Mouse (Mus musculus) left cerebral cortex, adult 9 months (tissue): Measurements from ENCODE around the gene Babam2.

Experiments used
- DNase-seq, 2 experiments: peaks; one replicate each; pipeline ENCODE4 v3.0.0; 2022; ENCODE audit warnings: low spot score in 2 of 2

The Babam2 gene

GRCm38 (mm10) chr5:31697644-31698296, at the start of gene Babam2:
Babam2 (plus strand) TSS chr5:31697684.
- peak; percentile 69 to 89 for DNase-seq

- no peak for DNase-seq
Measured at GRCm38 (mm10) chr5:31650518-31651288, 46.8 kb upstream of the Babam2 start.

GRCm38 (mm10) chr5:31655688-31656190, 41.7 kb upstream of the Babam2 start:
- DNase-seq, result no peak

GRCm38 (mm10) chr5:31666176-31666575, 31.3 kb upstream of the Babam2 start:
- no peak for DNase-seq

GRCm38 (mm10) chr5:31668325-31668968, 29.0 kb upstream of the Babam2 start:
- no peak for DNase-seq

GRCm38 (mm10) chr5:31669984-31670383, 27.5 kb upstream of the Babam2 start:
- DNase-seq, result no peak

GRCm38 (mm10) chr5:31671137-31671536, 26.3 kb upstream of the Babam2 start:
- no peak for DNase-seq

GRCm38 (mm10) chr5:31673431-31673830, 24.1 kb upstream of the Babam2 start:
- no peak for DNase-seq

- no peak for DNase-seq
Measured at GRCm38 (mm10) chr5:31678000-31678399, 19.5 kb upstream of the Babam2 start.

- no peak for DNase-seq
Measured at GRCm38 (mm10) chr5:31680183-31680582, 17.3 kb upstream of the Babam2 start.

- no peak for DNase-seq
Measured at GRCm38 (mm10) chr5:31682305-31682704, 15.2 kb upstream of the Babam2 start.

GRCm38 (mm10) chr5:31686040-31686439, 11.4 kb upstream of the Babam2 start:
- DNase-seq, result no peak

- DNase-seq, result no peak
Measured at GRCm38 (mm10) chr5:31687972-31688371, 9.5 kb upstream of the Babam2 start.

GRCm38 (mm10) chr5:31693191-31693590, 4.3 kb upstream of the Babam2 start:
- no peak for DNase-seq

- DNase-seq, result no peak
Measured at GRCm38 (mm10) chr5:31696971-31697643, 377 bp upstream of the Babam2 start, which contains the start of gene Rbks. Rbks (minus strand) TSS chr5:31697627.

- DNase-seq, result peak; percentile 71 to 87
Measured at GRCm38 (mm10) chr5:31698297-31698726, 828 bp downstream of the Babam2 start.

GRCm38 (mm10) chr5:31698931-31699330, 1.4 kb downstream of the Babam2 start:
- no peak for DNase-seq

GRCm38 (mm10) chr5:31699397-31699796, 1.9 kb downstream of the Babam2 start:
- DNase-seq, result no peak

- peak; percentile 70 to 79 for DNase-seq
Measured at GRCm38 (mm10) chr5:31704971-31705370, 7.5 kb downstream of the Babam2 start.

- DNase-seq, result no peak
Measured at GRCm38 (mm10) chr5:31706826-31707225, 9.3 kb downstream of the Babam2 start.

GRCm38 (mm10) chr5:31709389-31709788, 11.9 kb downstream of the Babam2 start:
- DNase-seq, result no peak

- DNase-seq, result no peak
Measured at GRCm38 (mm10) chr5:31713280-31713711, 15.8 kb downstream of the Babam2 start.
